Mouse (Mus musculus) liver, adult 2 months (tissue): ENCODE measurements around the gene Sowaha. TPM values are rescaled to one million over a fixed set of nuclear protein-coding genes. Genes with fewer than 3 reads are reported as not detected.
A peak's percentile ranks its signal among the peaks of the same experiment; 100 is the strongest.

Source experiments
- DNase-seq: peaks from one replicate; pipeline ENCODE4 v3.0.0-alpha.2; 2011; ENCODE audit warnings: low read depth, low spot score; ENCODE audit errors: extremely low read depth
- H3K27ac ChIP-seq: fragments of 200-500 bp; replicated peaks from 2 replicates; pipeline ENCODE4 v1.5.1; 2012; ENCODE audit warnings: low read depth, mild to moderate bottlenecking, control low read depth, inconsistent platforms, low read length; ENCODE audit not compliant: insufficient read depth
- H3K27me3 ChIP-seq: fragments of 200-500 bp; 2 replicates; pipeline ENCODE4 v1.6.1; 2012; ENCODE audit warnings: mild to moderate bottlenecking, moderate library complexity, low read length, inconsistent platforms; ENCODE audit not compliant: control insufficient read depth, insufficient read depth
- H3K36me3 ChIP-seq: fragments of 200-500 bp; 2 replicates; pipeline ENCODE4 v1.6.1; 2012; ENCODE audit warnings: low read length, inconsistent platforms; ENCODE audit not compliant: control insufficient read depth, insufficient read depth
- H3K4me1 ChIP-seq: fragments of 200-500 bp; 2 replicates; pipeline ENCODE4 v1.6.1; 2011; ENCODE audit warnings: low read length; ENCODE audit not compliant: control insufficient read depth, insufficient read depth
- H3K4me3 ChIP-seq: fragments of 200-500 bp; 2 replicates; pipeline ENCODE4 v1.5.1; 2011; ENCODE audit warnings: low read depth, mild to moderate bottlenecking, control low read depth, low read length, moderate library complexity; ENCODE audit not compliant: insufficient read depth
- H3K79me2 ChIP-seq: fragments of 200-500 bp; 2 replicates; pipeline ENCODE4 v1.6.1; 2012; ENCODE audit warnings: inconsistent platforms, mild to moderate bottlenecking, low read length, moderate library complexity; ENCODE audit not compliant: control insufficient read depth, insufficient read depth
- H3K9ac ChIP-seq: fragments of 200-500 bp; 2 replicates; pipeline ENCODE4 v1.6.1; 2012; ENCODE audit warnings: low read depth, mild to moderate bottlenecking, control low read depth, inconsistent platforms, low read length
- CTCF ChIP-seq: fragments of 200-500 bp; IDR thresholded peaks from 2 replicates; pipeline ENCODE4 v1.5.1; 2011; ENCODE audit warnings: low read depth, low read length, control low read depth
- POLR2A ChIP-seq: fragments of 200-500 bp; IDR thresholded peaks from 2 replicates; pipeline ENCODE4 v1.6.1; 2011; ENCODE audit warnings: low read length, control low read depth; ENCODE audit not compliant: insufficient read depth; ENCODE audit errors: extremely low read depth
- WGBS: fragments of 180-500 bp; shearing (Covaris S2); methylation state at CpG from one replicate; pipeline ENCODE4 v1.1.7; 2018; 5-methylcytosine and 5-hydroxymethylcytosine counted together
- polyA plus RNA-seq: library from polyadenylated mRNA; depleted of rRNA; stranded (reverse); fragments of >200 nt; gene quantifications from 2 replicates; pipeline ENCODE4 v1.2.3, GENCODE M21; 2012
- total RNA-seq: library from RNA; depleted of rRNA; stranded (reverse); fragments of >200 nt; gene quantifications from 2 replicates; pipeline ENCODE4 v1.2.3, GENCODE M21; 2014

The Sowaha gene
- total and polyA plus RNA-seq, 2 experiments = not detected

- Histone ChIP-seq H3K27me3 (no peaks in the 10 kb centered on the region), H3K4me1 (no peaks in the 10 kb centered on the region), H3K4me3 (no peak within 1 kb of the TSS), H3K27ac (no peak within 1 kb of the TSS), H3K79me2 (no peaks in the 10 kb centered on the region), H3K36me3 (peaks cover 10% of the 10 kb centered on the region), H3K9ac (no peak within 1 kb of the TSS)
- DNase-seq = peak; percentile 61
- TF ChIP-seq CTCF (peak; percentile 98), POLR2A (no peak)
- 8% methylated on average over 29 of the region's 29 CpGs for WGBS
These were observed 9.9 kb downstream of the Sowaha start, which contains the start of gene Gm9837 for GRCm38 (mm10) chr11:53469968-53470695. Gene Gm9837 (minus strand): TSS chr11:53470479.

- Histone ChIP-seq H3K4me3 (no peak overlapping the region), H3K4me1 (no peaks in the 10 kb centered on the region), H3K36me3 (peaks cover 17% of the 10 kb centered on the region), H3K27me3 (no peaks in the 10 kb centered on the region), H3K9ac (no peak overlapping the region), H3K79me2 (no peaks in the 10 kb centered on the region), H3K27ac (no peak overlapping the region)
- DNase-seq = no peak
- 37% methylated on average over 16 of the region's 16 CpGs for WGBS
- TF ChIP-seq CTCF = no peak
- no peak for TF ChIP-seq POLR2A
These were observed 10.6 kb downstream of the Sowaha start for GRCm38 (mm10) chr11:53469294-53469967.

GRCm38 (mm10) chr11:53466231-53466971, 13.7 kb downstream of the Sowaha start:
- peak; percentile 75 for TF ChIP-seq CTCF
- 0 out of 2 replicates have a peak, but pooled peaks have one; percentile 6 for TF ChIP-seq POLR2A
- H3K4me3 ChIP-seq = peak overlapping the region; percentile 39; the same call in 1 of the 2 replicates
- H3K9ac ChIP-seq = peak overlapping the region; percentile 20; the same call in 1 of the 2 replicates
- WGBS = 69% methylated on average over 40 of the region's 40 CpGs
- no peak overlapping the region for H3K27ac ChIP-seq
- no peaks in the 10 kb centered on the region for H3K27me3 ChIP-seq
- DNase-seq = no peak
- peaks cover 14% of the 10 kb centered on the region; the same call in 1 of the 2 replicates for H3K79me2 ChIP-seq
- peaks cover 20% of the 10 kb centered on the region for H3K36me3 ChIP-seq
- peaks cover 18% of the 10 kb centered on the region for H3K4me1 ChIP-seq

- WGBS = 50% methylated on average over 55 of the region's 55 CpGs
- H3K9ac ChIP-seq = no peak overlapping the region
- peaks cover 20% of the 10 kb centered on the region for H3K36me3 ChIP-seq
- DNase-seq = peak; percentile 87
- no peaks in the 10 kb centered on the region for H3K27me3 ChIP-seq
- peaks cover 22% of the 10 kb centered on the region; the same call in 1 of the 2 replicates for H3K79me2 ChIP-seq
- H3K4me1 ChIP-seq = peaks cover 36% of the 10 kb centered on the region
- peak overlapping the region; percentile 16; the same call in 1 of the 2 replicates for H3K27ac ChIP-seq
- TF ChIP-seq POLR2A (no peak), CTCF (no peak)
- H3K4me3 ChIP-seq = no peak overlapping the region
These were observed 16.3 kb downstream of the Sowaha start for GRCm38 (mm10) chr11:53463551-53464424.

- H3K27me3 ChIP-seq = no peaks in the 10 kb centered on the region
- no peak for TF ChIP-seq CTCF
- no peak for TF ChIP-seq POLR2A
- H3K4me3 ChIP-seq = no peak overlapping the region
- H3K4me1 ChIP-seq = peaks cover 41% of the 10 kb centered on the region
- 19% methylated on average over 5 of the region's 5 CpGs for WGBS
- DNase-seq = peak; percentile 98
- peaks cover 16% of the 10 kb centered on the region for H3K36me3 ChIP-seq
- peak overlapping the region; percentile 83 for H3K27ac ChIP-seq
- H3K79me2 ChIP-seq = peaks cover 34% of the 10 kb centered on the region
- no peak overlapping the region for H3K9ac ChIP-seq
These were observed 18.3 kb downstream of the Sowaha start for GRCm38 (mm10) chr11:53461727-53462126.
